Mouse (Mus musculus) spleen, embryonic (tissue): ENCODE measurements at regions not wholly inside any gene's neighbourhood (a gene's known extent, or its start where the extent isn't known, plus 50 kb on each side); places are given as distances from the start of the nearest gene placed in this dataset.

Experiments
- CTCF ChIA-PET: fragments of 350-600 bp; sonication (Branson Sonifier 250); formaldehyde crosslinking; loops from one replicate; lab custom pipeline; 2022; lab: Charles Lee

GRCm38 (mm10) chr2:48407876-48408275 is 406.0 kb upstream of the Acvr2a start:
- CTCF ChIA-PET = no interaction called here

- CTCF ChIA-PET = no interaction called here
Measured at GRCm38 (mm10) chr2:48409876-48410275, 404.0 kb upstream of the Acvr2a start.

- CTCF ChIA-PET = no interaction called here
Measured at GRCm38 (mm10) chr2:48411392-48411791, 402.5 kb upstream of the Acvr2a start.

GRCm38 (mm10) chr2:48412683-48413440 is 401.0 kb upstream of the Acvr2a start:
- CTCF ChIA-PET = no interaction called here

- CTCF ChIA-PET = no interaction called here
Measured at GRCm38 (mm10) chr2:48414596-48415481, 399.1 kb upstream of the Acvr2a start.

GRCm38 (mm10) chr2:48416207-48416750 is 397.6 kb upstream of the Acvr2a start:
- CTCF ChIA-PET = no interaction called here

- CTCF ChIA-PET = no interaction called here
Measured at GRCm38 (mm10) chr2:48417000-48417596, 396.8 kb upstream of the Acvr2a start.

GRCm38 (mm10) chr2:48420791-48421190 is 393.1 kb upstream of the Acvr2a start:
- CTCF ChIA-PET = no interaction called here

- CTCF ChIA-PET = interaction anchor here (0.6 kb wide), 1 partner anchor 886 kb away, joined by 6 read pairs; no protein-coding TSS in a partner anchor
Measured at GRCm38 (mm10) chr2:48423861-48424442, 390.0 kb upstream of the Acvr2a start.

GRCm38 (mm10) chr2:48424562-48424961 is 389.3 kb upstream of the Acvr2a start:
- CTCF ChIA-PET = no interaction called here

- CTCF ChIA-PET = no interaction called here
Measured at GRCm38 (mm10) chr2:48425200-48426090, 388.5 kb upstream of the Acvr2a start.

- CTCF ChIA-PET = no interaction called here
Measured at GRCm38 (mm10) chr2:48432545-48432944, 381.4 kb upstream of the Acvr2a start.

- CTCF ChIA-PET = no interaction called here
Measured at GRCm38 (mm10) chr2:48441296-48441990, 372.5 kb upstream of the Acvr2a start.

- CTCF ChIA-PET = no interaction called here
Measured at GRCm38 (mm10) chr2:48441991-48442544, 371.8 kb upstream of the Acvr2a start.

GRCm38 (mm10) chr2:48445898-48446604 is 367.9 kb upstream of the Acvr2a start:
- CTCF ChIA-PET = no interaction called here

GRCm38 (mm10) chr2:48446617-48447016 is 367.3 kb upstream of the Acvr2a start:
- CTCF ChIA-PET = no interaction called here

GRCm38 (mm10) chr2:48449165-48449842 is 364.6 kb upstream of the Acvr2a start:
- CTCF ChIA-PET = no interaction called here
